Mouse (Mus musculus) liver, adult (tissue): ENCODE results near the gene Slc19a1.
A peak's percentile ranks its signal among the peaks of the same experiment; 100 is the strongest.

Source experiments
- GATA4 ChIP-seq: IDR thresholded peaks from 2 replicates; pipeline ENCODE4 v1.6.1; 2014; ENCODE audit warnings: mild to moderate bottlenecking, low read length; ENCODE audit not compliant: insufficient replicate concordance

The Slc19a1 gene

DNA sequence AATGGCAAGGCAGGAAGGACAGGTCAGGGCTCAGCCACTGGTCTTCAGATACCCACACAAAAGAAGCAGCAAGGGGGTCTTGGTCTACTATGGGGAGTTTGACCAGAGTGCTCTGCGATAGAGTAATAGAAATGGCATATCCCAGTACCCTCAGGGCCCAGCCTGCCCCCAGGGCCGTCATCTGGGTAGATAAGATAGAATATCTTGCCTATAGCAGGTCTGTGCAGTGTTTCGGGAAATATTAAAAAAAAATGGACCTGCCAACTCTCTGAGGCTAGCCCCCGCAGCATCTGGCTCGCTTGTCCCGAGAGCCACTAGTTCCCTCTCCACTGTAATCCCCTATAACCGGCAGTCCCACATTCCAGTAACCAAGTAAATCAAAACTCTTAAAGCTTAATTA is 36.4 kb downstream of the Slc19a1 start:
- TF ChIP-seq GATA4, result no peak

DNA sequence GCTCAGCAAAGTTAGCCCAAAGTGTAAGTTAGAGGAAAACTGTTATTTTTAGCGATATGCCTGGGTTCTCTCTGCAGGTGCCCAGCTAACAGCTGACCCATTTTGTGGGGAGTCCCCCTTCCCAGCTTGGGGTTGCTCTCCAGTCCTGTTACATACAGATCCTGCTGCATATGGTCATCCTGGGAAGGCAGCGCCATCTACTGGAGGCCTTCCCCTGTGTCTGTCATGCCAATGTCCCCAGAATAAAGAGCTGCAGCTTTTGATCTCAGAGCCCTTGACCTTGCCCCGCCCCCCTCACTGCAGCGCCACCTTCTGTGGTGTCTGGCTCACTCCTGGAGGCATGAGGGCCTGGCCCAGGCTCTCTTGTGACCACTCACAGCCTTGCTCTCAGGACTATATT is 38.0 kb downstream of the Slc19a1 start:
- TF ChIP-seq GATA4, result no peak

DNA sequence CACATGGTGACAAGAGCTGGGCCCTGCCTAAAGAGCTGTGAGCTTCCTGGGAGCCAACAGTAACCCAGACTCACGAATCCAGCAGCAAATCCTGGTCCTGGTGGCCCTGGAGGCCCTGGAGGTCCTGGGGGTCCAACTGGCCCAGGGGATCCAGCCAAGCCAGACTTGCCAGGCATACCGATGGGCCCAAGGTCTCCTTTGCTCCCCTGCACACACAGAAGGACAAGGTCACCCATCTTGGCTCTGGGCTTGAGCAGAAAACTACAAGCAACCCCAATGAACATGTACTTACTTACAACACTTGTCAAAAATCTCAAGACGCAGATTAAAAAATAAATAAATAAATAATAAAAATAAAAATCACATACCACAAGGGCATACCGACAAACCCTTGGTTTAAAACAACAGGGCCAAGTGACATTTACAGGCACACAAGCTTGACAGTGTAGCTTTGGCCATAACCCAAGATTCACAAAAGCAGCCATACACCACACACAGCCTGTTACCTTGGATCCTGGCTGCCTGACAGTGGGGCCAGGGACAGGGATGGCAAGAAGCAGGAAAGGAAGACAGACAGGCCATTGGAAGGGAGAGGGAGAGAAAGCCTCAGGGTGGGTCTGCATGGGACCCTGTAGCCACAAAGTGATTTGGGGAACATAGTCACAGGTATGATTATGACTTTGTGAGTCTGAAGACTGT is 42.4 kb downstream of the Slc19a1 start:
- no peak for TF ChIP-seq GATA4

DNA sequence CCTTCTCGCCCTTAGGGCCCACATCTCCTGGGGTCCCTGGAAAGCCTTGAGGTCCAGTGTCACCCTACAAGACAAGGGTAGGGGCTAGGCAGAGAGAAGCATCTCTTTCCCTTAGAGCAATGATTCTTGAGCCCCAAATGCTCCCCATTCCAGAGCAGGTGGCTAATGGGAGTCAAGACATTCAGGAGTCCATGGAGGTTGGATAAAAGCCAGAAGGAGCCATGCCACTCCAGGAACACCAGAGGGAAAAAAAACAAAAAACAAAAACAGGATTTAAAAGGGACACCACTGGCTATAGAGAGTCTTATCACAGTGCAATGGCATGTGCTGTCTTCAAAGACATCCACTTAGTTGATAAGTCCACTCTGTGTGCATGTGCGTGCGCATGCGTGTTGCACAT is 46.4 kb downstream of the Slc19a1 start:
- no peak for TF ChIP-seq GATA4

DNA sequence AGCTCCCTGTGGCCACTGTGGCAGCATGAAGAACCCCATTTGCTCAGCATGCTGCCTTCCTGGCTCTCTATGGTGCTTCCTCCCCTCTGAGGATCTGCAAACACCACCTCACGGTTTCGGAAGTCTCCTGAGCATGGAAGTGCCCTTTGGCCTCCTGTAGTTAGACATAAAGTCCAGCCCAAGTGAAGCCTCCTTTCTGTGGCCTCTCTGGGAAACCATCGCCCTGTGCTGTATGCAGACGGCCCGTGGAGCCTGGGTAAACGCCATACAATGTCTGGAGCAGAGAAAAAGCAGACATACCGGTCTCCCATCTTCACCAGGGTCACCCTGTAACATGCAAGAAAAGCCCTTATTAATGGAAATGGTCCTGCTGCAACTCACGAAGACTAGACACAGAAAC is 46.9 kb downstream of the Slc19a1 start:
- no peak for TF ChIP-seq GATA4

DNA sequence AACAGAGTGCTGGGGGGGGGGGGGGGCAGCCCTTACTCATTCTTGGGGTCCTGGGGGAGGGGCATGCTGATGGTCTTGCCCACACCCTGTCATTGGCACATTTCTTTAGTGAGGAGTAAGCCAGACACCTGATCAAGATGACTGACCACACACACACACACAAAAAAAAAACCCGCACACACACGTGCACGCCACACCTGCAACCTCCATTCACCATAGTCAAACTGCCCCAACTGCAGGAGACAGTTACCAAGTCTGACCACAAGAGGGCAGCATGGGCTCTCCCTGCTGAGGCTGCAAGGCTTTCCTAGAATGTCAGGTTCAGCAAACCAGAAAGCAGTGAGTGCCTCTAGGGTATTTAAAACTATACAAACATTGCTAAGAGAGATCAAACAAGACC is 50.4 kb downstream of the Slc19a1 start:
- no peak for TF ChIP-seq GATA4

DNA sequence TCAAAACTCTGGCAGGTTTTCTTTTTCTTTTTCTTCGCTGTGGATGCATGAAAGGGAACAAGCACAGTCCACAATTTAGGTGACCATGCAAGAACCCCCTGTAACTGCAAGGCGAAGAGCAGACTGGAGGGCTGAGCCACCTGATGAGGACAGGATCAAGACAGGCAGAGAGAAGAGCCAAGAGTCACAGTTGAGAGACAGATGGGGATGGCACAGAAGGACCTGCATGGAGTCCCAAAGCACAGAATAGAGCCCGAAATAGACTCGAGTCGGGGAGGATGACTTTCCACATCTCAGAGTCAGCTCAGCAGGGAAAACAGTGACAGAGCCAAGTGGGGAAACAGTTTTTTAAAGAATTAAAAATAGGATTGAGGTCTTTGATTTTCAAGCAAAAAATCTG is 50.9 kb downstream of the Slc19a1 start:
- TF ChIP-seq GATA4, result no peak

DNA sequence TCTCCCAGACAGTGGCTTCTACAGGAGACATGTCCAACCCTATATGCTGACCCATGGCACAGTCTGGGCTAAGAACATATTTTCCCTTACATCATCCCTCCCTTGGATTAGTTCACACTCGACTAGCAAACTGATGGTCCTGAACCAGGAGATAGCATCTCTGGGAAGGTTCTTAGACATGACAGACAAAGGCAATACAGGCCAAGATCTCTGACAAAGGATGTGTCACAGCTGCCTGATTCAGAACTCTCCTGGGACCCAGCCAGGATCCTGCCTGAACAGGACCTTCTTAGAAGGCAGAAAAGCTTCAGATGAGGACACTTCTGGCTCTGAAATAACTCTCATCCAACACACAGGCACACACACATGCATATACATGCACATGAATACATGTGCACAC is 52.5 kb downstream of the Slc19a1 start:
- no peak for TF ChIP-seq GATA4

DNA sequence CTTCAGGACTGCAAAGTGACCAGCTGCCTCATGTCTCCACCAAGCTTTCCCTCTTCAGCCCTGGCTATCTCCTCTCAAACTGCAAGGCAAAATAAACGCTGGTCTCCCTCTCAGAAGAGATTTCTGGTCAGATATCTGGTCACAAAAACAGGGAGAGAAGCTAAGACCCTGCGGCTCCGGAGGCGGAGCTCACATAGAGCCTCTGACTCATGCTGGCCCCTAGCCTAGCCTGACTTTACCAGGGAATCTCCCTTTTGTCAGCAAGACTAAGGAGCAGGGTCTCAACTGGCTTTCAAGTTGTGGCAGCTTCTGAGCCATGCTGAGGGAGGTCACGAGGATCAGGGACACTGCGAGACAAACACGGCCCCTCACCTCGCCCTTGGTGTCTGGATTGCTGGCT is 57.3 kb downstream of the Slc19a1 start:
- no peak for TF ChIP-seq GATA4

DNA sequence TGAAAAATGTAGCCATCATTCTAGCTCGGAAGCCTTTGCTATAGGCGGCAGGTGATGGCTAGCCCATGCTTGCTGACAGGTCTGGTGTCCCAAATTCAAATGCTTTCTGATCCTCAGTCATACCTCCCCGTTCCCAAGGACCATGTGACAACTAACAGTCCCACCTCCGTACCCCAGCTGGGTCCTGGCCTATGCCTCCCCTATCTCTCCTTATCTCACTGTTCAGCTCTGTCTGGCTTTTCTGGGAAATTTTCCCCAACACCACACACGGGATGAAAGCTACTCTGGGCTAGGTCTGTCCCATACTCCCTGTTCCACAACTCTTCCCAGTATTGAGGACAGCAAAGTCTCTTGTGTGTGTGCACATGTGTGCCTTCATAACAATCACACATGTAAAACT is 58.0 kb downstream of the Slc19a1 start:
- TF ChIP-seq GATA4, result no peak

DNA sequence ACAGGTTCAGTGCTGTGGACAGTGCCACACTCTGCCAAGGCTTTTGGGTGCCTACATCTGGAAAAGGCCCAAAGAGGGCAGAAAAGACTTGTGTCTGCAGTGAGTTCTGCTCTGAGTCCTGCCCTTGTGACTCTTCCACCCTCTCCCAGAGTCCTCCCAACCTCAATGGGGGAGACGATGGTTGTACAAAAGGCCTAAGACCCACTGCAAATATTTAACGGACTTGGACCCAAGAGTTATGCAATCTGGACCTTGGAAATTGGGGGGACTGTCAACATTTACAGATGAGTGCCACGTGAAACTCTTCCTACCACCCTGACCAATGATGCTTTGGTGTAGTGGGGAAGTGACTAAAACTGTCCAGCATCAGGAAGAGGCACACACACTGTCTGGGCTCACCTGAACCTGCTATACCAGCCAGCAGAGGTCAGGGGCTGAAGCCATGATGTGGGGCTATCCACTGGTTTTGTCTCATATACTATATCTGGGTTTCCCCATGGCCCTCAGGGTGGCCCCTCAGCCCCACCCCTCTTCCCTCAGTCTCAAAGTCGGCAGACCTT is 59.6 kb downstream of the Slc19a1 start:
- no peak for TF ChIP-seq GATA4

DNA sequence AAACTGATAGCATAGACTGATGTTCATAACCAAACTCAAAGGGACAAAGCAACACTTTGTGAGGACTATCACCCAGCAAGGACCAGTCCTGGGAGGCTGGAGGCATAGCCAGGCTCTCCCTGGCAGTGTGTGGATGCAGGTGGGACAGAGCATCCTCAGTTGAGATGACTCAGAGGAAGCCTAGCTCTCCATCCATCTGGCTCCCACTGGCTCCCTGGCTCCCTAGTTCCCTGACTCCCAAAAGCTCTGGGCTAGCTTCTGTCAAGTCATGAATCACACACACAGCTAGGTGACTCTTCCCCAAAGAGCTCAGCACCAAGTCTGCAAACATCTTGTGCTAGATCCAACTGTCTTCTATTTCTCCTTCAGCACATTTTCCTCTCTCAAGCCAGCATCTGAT is 61.8 kb downstream of the Slc19a1 start:
- no peak for TF ChIP-seq GATA4

DNA sequence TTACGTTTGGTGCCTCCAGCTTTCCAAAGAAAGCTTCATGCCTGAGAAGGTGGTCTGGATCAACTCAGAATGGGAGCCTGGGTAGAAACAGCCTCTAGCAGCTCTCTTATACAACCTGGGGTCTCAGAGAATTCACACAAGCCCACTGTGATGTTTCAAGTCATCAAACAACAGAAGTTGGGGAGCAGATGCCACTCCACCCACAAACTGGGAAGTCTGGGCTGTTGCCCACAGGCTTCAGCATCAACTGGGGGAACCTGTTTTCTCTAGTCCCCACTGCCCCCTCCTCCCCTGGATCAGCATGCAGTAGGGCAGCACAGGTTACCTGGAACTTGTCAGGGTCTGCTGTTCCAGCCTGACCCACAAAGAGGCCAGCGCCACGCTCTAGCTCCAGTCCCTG is 63.6 kb downstream of the Slc19a1 start:
- no peak for TF ChIP-seq GATA4

DNA sequence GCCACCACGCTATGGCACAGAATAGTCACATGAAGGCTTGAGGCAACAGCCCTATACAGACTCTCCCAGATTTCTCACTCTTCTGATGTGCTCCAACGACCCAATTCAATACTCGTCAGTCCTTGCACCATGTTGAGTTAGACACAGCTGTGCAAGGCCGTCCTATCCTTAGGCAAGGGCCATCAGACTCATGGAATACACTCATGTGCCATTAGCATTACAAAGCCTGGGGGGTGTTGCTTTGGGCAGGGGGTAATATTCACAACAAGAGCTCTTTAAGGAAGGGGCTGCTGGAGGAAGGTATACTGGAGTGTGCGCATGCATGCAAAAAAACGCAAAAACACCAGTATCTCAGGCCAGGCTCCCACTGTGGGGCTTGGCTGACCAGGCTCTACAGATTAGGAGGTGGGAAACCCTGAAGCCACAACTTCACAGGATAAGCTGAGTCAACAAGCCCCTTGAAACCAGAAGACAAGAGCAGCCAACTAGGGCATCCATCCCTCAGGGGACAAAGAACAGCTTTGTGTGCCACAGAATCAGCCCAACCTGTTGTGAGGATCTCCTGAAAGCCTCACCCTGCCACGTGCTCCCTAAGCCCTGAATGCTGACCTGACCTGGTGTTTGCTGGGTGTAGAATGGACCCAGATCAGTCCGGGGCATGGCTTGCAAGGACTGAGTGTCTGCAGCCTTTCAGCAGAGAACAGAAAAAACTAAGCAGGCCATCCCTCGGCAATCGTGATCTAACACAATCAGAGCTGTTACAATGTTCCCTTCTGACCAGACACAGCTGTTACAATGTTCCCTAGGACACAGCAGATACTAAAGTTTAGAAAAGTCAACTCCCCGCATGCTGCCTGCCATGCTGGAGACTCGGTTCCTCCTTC is 65.2 kb downstream of the Slc19a1 start:
- no peak for TF ChIP-seq GATA4

DNA sequence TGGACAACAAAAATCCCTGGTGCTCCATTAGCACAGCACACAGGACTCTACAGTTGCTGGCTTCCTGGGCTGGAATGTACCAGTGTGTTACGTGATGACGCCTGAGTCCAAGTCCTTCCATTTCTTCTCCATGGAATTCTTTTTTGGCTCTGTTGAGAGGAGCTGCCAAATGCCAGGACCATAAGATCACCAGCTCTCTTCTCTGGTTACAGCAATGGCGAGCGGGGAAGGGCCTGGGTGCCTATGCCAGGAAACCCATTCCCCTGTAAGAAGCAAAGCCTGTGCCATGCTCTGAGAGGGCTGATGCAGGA is 65.8 kb downstream of the Slc19a1 start:
- TF ChIP-seq GATA4, result no peak

DNA sequence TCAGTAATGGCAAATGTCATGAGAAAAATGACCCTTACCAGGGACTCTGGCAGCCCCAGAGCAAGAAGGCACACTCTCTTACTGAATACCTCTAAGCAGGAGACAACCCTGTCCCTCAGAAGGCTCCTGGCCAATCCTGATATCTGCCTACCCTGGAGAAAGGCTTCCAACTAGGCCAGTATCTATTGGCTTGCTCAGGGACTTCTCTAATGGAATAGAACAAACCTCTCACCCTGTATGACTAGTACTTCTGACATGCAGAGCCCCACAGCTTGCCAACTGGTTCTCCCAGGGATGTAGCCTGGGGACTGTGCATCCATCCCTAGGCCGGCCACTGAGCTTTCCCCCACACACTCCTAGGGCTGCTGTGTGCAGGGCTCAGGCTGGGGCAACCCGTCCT is 66.6 kb downstream of the Slc19a1 start:
- peak; percentile 55; the same call in 1 of the 2 replicates for TF ChIP-seq GATA4
